10 mouse cellular contexts compared by ENCODE assay signal in genomic region chr2:101754939-101755555, GRCm38 (mm10).
DNase-seq lines count a peak whose midpoint lies in the region; ATAC-seq and TF ChIP-seq lines count a peak whose summit lies in the region.
"Had no signal": no experiment of that assay in that cellular context is flagged by ENCODE, and none has a peak within 500 bp of the region (broad histone marks: within the 10 kb centered on the region; RNA-seq: fewer than 3 reads in every experiment).

No protein-coding gene starts in this region.

- H3K9ac ChIP-seq in forebrain, embryonic 15.5 days (replicated peaks), result no peak overlapping the region
- H3K9ac ChIP-seq in midbrain, embryonic 12.5 days (replicated peaks), result 0 out of 2 replicates have a peak overlapping the region, but pooled peaks have one; percentile 20

- no peaks in the 10 kb centered on the region for H3K9me3 ChIP-seq in forebrain, embryonic 15.5 days
- H3K9me3 ChIP-seq in midbrain, embryonic 12.5 days, result no peaks in the 10 kb centered on the region

- TF ChIP-seq POLR2A in spleen, adult 2 months (IDR thresholded peaks at IDR 0.05; ENCODE audit: low read depth, low read length), result no peak

- intact Hi-C loops in gastrocnemius, postnatal 14 days (cut with DNase I; ENCODE audit: low total_unique reads), result no loop called here

- peaks cover 13% of the 10 kb centered on the region; the same call in 1 of the 2 replicates for H3K4me1 ChIP-seq in spleen, adult 2 months (ENCODE audit: control insufficient read depth, insufficient read depth, insufficient read length)
- H3K4me1 ChIP-seq in forebrain, embryonic 15.5 days, result 0 out of 2 replicates have a peak, but pooled peaks cover 7% of the 10 kb centered on the region
- peaks cover 27% of the 10 kb centered on the region for H3K4me1 ChIP-seq in midbrain, embryonic 12.5 days

- TF ChIP-seq CTCF in spleen, adult 2 months (IDR thresholded peaks at IDR 0.05; ENCODE audit: extremely low read depth, insufficient read depth, insufficient read length, insufficient replicate concordance), result no peak

- H3K4me3 ChIP-seq in spleen, adult 2 months (ENCODE audit: extremely low read depth, insufficient read depth, insufficient read length), result no peak overlapping the region
- no peak overlapping the region for H3K4me3 ChIP-seq in forebrain, embryonic 15.5 days
- H3K4me3 ChIP-seq in midbrain, embryonic 12.5 days, result peak overlapping the region; percentile 18

- peak overlapping the region; percentile 33 for H3K4me2 ChIP-seq in forebrain, embryonic 15.5 days (replicated peaks)
- peak overlapping the region; percentile 51 for H3K4me2 ChIP-seq in midbrain, embryonic 12.5 days (replicated peaks)

- DNase-seq in spleen, adult 2 months (ENCODE audit: low read depth in 1 of 2, low spot score in 2 of 2), result no peak
- no peak for DNase-seq in spleen, postnatal 10 days (ENCODE audit: low spot score in 2 of 2)
- DNase-seq in gastrocnemius, postnatal 14 days, result no peak
- no peak for DNase-seq in right cerebral cortex, postnatal 14 days
- DNase-seq in lung, postnatal 36 days, result no peak
- DNase-seq in urinary bladder, postnatal 36 days (ENCODE audit: low spot score in 2 of 2), result no peak
- DNase-seq: adrenal gland, postnatal 10 days; gastrocnemius, postnatal 36 days had no signal

- ATAC-seq in forebrain, embryonic 15.5 days (replicated peaks), result no peak
- ATAC-seq in midbrain, embryonic 12.5 days (ENCODE audit: low FRiP score, low read depth), result peak; percentile 69

- no peaks in the 10 kb centered on the region for H3K27me3 ChIP-seq in spleen, adult 2 months (ENCODE audit: control insufficient read depth, insufficient read depth, low read length)
- no peaks in the 10 kb centered on the region for H3K27me3 ChIP-seq in forebrain, embryonic 15.5 days
- H3K27me3 ChIP-seq in midbrain, embryonic 12.5 days, result no peaks in the 10 kb centered on the region

- WGBS in spleen, adult 2 months, result 14% methylated on average over 11 of the region's 11 CpGs
- WGBS in forebrain, embryonic 15.5 days, result 3% methylated on average over 11 of the region's 11 CpGs
- 2% methylated on average over 11 of the region's 11 CpGs for WGBS in midbrain, embryonic 12.5 days

- no peaks in the 10 kb centered on the region for H3K36me3 ChIP-seq in spleen, adult 2 months (ENCODE audit: control insufficient read depth, insufficient read depth, low read length)
- no peaks in the 10 kb centered on the region for H3K36me3 ChIP-seq in forebrain, embryonic 15.5 days
- no peaks in the 10 kb centered on the region for H3K36me3 ChIP-seq in midbrain, embryonic 12.5 days

- peak overlapping the region; percentile 29; the same call in 1 of the 2 replicates for H3K27ac ChIP-seq in spleen, adult 2 months (ENCODE audit: insufficient read depth, low read length)
- no peak overlapping the region for H3K27ac ChIP-seq in forebrain, embryonic 15.5 days (replicated peaks)
- H3K27ac ChIP-seq in midbrain, embryonic 12.5 days (replicated peaks), result peak overlapping the region; percentile 58
